Mouse (Mus musculus) cerebellum, postnatal 25 days (tissue): ENCODE measurements around the gene Slc9b1.

ENCODE experiments used
- DNase-seq, 2 experiments: peaks; one replicate each; pipeline ENCODE4 v3.0.0; 2021; ENCODE audit warnings: mixed read lengths in 2 of 2

Gene Slc9b1

DNA sequence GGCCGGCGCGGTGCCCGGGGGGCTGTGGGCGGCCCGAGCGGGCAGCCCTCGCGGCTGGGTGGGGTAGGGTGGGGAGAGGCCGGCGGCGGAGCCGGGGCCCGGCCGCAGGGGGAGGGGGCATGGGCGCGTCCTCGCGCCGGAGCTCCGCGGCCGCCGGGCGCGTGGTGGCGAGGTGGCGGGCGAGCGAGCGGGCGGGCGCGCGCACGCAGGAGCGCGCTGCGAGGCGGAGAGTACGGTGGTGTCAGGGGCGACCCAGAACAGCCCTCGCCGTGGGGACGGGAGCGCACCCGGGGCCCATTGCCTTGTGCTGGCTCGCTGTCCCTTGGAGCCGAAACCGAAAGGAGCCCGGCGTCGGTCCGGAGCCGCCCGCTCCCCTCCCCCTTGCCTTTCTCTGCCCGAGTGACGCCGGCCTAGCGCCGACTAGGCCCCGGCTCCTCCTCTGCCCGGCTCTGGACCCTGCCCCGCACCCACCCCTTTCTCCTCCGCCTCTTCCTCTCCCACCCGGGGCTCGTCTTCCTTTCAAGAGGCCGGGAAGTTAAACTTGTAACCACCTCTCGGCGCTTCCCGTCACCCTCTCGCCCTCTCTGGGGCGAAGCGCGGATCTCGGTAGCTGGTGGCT is 91.2 kb downstream of the Slc9b1 start:
- DNase-seq = peak; percentile 87 to 88

GRCm38 (mm10) chr3:135439651-135440050 is 91.8 kb downstream of the Slc9b1 start:
- DNase-seq = no peak

GRCm38 (mm10) chr3:135440221-135440620 is 92.4 kb downstream of the Slc9b1 start:
- DNase-seq = peak; percentile 23 to 31

DNA sequence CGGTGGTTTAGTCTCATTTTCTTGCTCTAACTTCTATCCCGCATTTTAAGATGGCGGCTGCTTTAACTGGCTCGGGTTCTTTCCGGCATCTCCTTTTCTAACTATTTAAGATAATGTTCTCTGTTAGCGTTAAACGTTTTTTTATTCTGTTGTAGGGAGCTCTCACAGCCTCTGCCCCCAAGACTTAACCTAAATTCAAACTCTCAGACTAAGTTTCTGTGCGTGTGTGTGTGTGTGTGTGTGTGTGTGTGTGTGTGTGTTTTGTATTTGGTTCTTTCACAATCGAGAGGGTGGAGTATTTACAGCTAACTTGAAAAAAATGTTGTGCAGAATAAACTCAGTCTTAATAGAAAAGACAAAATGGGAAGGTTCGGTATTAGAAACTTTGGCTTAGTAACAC is 92.8 kb downstream of the Slc9b1 start:
- no peak for DNase-seq

DNA sequence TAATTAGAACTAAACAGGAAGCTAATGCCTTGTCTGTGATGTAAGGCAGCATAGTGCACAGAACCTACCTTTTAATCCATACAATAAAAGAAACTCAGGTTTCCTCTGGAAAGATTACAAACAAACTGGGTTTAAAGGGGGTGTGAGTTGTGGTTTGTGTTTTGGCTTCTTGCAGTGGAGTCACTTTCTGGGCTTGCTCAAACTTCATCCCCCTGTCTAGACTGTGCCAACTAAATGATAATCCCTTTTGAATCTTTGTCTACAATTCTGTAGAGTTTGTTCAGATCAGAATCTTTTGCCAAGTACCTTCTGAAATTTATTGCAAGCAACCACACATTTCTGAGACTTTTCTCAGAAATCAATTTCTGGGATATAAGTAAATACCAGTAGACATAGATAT is 97.1 kb downstream of the Slc9b1 start:
- no peak for DNase-seq
